Mouse (Mus musculus) erythroid progenitor cell, adult 5-6 weeks (primary cell): Measurements from ENCODE around the gene Timp3. TPM values are rescaled to one million over a fixed set of nuclear protein-coding genes. Genes with fewer than 3 reads are reported as not detected.

ENCODE experiments used
- ATAC-seq: replicated peaks from 2 replicates; pipeline ENCODE4 v1.8.0; 2016; ENCODE audit warnings: moderate number of reproducible peaks, mild to moderate bottlenecking, moderate TSS enrichment, inconsistent platforms; ENCODE audit not compliant: poor library complexity, low FRiP score, severe bottlenecking
- total RNA-seq, 2 experiments: library from RNA; stranded (forward) in 1 of 2; stranded (reverse) in 1 of 2; fragments of 150-400 nt in 1 of 2; fragments of 186-747, 209-891 nt in 1 of 2; gene quantifications; 2 replicates each; pipeline versions ENCODE4 v1.2.3 to v1.2.4; 2015 to 2017; ENCODE audit warnings: low replicate concordance in 2 of 2

Timp3 gene
- total RNA-seq, 2 experiments from 2014 or later = not detected

DNA sequence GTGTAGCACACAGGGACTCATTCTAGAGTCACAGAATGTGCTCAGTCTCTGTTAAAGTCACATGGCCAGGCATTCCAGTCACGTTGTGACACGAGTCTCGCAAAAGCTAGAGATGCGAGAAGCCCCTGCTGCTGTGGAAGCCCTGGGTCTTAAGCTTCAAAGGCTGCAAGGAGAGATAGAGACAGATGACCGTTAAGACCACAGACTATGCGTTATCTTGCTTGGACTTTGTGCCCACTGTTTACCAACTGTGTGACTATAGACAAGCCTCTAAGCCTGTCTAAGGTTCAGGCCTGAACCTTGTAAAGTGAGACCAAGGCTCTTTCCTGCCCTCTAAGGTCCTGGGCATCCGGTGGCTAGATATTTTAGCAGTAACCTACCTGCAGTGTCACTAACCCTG is 42.5 kb downstream of the Timp3 start:
- ATAC-seq = no peak

DNA sequence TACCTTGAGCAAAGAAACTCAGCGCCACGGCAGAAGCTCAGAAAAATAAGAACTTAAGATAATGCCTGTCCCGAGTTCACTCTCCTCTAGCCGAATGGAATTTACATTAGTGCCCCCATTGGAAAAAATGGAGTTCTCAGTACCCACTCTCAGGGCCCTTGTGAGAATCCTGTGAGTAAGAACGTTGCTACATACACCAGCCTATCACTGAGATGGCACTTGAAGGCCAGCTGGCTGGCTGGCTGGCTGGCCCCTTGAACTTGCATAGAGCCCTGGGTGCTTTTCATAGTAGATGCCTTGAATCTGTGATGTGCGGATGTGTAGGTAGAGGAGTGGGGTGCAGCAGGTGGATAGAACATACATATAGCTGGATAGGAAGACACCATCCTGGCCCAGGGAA is 43.2 kb downstream of the Timp3 start:
- no peak for ATAC-seq

DNA sequence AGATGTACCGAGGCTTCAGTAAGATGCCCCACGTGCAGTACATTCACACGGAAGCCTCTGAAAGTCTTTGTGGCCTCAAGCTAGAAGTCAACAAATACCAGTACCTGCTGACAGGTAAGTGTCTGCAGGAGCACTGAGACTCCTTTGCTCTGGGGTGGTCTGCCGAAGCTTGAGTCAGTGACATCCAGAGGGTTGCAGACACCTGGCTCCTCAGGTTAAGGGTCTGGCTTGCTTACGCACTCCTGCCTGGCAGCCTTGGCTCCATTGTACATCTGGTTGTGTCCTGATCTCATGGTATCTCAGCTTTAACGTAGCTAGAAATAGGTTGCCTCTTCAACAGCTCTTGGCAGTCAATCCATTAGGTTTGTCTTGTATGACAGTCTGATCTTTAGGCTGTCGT is 43.8 kb downstream of the Timp3 start:
- no peak for ATAC-seq

DNA sequence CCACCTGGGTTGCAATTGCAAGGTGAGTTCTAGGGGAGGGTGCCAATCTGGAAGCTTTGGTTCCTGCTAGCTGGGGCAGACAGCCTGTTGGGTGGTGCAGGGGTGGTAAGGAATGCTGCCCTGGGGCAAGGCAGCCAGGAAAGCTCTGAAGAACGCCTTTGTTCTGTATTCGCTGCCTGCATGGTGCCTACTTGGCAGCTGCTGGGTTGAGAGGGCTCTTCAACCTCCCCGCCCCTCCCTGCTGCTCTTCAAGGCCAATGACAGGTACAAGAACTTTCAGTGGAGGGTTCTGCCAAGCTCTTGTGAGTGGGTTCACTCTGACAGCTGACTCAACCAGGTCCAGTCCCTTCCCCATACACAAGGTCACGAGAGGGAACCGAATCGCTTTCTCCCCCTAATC is 44.5 kb downstream of the Timp3 start:
- no peak for ATAC-seq

DNA sequence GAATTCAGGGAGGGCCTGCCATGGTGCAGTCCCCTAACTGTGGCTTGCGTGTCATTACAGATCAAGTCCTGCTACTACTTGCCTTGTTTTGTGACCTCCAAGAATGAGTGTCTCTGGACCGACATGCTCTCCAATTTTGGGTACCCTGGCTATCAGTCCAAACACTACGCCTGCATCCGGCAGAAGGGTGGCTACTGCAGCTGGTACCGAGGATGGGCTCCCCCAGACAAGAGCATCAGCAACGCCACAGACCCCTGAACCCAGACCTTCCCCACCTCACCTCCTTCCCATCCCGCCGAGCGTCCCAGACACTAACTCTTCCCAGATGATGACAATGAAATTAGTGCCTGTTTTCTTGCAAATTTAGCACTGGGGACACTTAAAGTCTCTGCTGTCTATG is 45.5 kb downstream of the Timp3 start:
- no peak for ATAC-seq

DNA sequence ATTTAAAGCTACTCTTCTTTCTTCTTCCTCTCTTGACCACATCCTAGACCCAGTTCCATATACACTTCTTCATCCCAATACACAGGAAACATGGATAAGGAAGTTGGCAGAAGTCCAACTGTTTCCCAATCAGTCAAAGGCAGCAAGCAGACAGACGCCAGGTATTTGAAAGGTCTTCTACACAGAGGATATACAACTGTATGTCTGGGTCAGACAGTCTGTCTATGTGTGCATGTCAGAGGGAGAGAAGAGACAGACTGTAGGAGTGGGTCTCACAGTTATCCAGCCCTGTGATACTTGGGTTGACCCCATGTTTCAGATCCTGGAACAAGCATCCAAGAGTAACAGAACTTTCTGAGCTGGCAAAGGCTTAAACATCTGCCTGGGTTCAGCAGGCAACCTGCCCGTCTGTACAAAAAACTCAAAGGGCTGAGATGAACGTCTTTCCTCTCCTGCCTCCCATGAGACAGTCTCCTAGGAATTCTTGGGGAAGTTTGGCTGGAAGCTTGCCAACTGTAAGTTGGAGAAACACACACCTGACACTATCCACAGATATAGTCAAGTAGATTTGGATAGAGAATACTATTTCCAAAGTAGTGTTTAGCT is 46.2 kb downstream of the Timp3 start:
- ATAC-seq = no peak

DNA sequence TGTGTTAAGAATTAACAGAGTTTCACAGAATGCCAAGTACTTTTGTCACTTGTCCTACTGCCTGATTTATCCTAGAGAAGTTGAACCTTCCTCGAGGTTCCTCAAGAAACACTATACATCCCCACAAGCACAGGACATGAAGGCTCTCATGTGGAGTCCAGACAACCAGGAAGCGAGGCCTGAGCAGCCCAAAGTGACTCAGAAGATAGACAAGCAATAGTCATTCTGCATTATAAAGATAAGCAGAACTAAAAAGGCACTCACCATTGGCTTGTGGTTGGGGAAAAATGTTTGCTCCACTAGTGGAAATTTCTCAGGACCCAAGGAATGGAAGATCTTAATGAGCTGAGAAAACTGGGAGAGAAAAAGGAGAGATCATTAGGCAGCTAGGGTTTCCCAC is 51.1 kb downstream of the Timp3 start:
- no peak for ATAC-seq

DNA sequence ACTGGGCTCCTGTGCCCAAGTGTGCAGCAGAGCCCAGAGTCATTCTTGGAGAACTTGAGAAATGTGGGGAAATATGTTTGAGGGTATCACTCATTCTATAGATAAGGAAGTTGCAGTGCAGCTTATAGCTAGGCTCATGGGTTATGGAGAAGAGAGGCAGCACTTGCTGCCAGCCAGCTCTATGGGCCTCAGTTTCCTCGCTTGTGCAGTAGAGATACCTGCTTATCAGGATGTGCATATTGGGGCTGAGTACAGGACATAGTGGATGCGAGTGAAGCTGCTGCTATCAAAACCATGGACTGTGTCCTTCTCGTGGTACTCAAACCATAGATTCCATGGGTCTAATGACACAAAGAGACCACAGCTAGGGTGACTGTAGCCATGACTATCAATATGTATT is 52.3 kb downstream of the Timp3 start:
- 0 out of 2 replicates have a peak, but pooled peaks have one; percentile 4 for ATAC-seq

DNA sequence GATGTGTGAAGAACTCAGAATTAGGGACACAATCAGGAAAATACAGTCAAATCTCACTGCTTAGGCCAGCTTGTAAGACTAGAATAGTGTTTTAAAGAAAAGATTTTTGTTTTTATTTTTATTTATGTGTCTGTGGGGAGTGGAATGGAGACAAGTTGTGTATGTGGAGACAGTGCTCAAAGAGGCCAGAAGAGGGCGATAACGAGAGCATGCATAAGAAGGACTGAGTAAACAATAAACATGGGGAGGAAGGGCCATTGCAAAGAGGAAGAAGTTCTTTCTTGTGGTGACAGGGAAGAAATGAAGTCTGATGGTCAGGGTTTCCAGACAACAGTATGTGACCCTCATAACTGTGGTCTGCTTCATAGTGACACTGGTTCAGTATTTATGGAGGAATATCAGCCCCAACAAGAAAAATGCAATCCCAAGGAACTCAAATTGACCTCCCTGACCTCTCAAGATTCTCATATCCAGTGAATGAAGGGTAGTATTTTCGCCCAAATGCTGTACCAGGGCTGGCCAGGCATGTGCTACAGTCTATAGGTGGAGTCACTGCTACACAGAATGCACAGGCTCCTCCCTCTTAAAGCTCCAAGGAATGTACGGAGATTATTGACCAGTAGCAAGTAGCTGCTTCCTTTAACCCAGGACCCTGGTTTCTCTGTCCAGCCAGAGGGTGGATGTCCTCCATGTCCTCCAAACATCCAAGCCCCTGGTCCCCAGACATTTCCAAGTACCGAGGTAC is 56.8 kb downstream of the Timp3 start:
- peak; percentile 59; the same call in 1 of the 2 replicates for ATAC-seq

DNA sequence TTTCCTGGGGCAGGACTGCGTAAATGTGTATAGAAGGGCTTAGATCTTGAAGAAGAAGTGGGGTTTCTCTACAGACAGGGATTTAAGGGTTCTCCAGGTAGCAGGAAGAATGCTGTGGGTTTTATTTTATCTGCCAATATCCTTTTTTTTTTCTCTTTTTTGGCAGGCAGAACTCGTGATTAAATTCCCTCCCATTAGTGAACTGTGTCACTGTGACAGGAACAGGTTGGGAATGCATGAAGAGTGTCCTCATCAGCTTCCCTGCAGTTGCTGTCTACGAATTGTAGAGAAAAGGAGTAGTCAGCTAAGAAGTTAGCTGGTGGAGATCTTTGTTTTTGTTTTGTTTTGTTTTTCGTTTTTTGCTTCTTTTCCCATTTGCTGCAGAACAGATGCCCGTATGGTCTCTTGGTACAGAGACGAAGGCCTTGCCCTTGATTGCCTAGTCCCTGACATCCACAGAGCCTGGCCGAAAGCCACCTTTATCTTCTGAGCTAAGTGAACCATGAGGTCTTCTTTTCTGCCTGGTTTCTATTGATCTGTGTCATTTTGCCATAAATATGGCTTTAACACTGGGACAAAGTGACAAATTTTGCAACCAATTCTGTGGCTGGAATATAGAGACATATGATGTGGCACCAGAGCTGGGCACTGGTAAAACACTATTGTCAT is 58.3 kb downstream of the Timp3 start:
- no peak for ATAC-seq

DNA sequence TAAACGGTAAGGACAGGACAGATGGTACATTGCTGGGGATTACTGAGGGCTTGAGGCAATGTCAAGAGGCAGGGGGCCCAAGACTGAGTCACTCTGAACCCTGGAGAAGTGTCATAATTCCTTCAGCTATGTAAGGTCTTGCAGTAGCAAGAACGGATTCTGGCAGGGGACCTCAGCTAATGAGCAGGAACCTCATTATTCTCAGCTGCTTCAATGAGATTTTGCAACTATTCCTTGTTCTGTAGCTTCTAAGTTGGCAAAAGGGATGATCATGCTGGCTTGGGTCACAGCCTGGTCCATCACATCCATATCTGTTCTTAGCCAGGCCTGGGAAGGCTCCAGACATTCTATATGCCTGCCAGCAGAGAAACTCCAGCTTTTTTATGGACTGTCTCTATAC is 59.0 kb downstream of the Timp3 start:
- ATAC-seq = no peak

DNA sequence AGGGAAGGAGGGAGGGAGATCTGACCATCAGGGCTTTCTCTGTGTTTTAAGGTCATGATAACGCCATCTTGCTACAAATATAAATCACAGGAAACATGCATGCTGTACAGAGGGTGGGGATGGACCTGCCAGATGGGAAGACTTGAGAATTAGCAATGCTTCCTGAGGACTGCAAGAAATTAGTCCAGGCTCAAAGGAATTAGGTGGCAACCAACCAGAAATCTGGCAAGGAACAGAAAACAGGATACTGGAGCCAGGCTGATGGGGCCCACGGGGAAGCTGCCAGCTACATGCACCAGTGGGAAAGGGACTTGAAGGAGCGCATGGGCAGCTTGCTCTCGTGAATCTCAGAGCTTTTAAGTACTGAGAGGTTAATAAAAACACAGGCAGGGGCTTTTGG is 59.5 kb downstream of the Timp3 start:
- ATAC-seq = no peak

DNA sequence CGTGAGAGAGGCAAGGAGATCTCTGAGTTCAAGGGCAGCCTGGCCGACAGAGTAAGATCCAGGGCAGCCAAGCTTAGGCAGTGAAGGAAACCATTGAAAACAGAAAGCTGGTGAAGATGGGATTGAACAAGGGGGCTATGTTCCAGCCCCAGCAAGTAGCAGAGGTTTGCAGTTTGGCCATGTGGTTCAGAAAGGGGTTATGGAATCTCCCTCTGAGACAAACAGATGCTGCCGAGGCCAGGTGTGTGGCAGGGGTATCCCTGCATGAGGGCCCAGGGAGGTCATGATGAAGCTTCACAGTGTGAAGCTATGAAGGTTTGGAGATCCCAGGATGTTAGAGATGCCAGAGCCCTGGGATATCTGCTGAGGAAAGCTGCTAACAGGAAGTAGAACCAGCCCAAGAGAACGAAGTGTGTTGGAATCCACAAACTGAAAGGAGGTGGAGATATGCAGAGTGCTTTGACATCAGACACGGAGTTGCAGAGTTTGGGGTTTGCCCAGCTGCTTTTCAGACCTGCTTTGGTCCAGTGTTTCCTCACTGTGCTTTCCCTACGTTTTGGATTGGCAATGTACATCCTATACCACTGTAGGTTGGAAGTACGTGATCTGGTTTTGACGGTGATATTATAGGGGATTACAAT is 63.6 kb downstream of the Timp3 start:
- ATAC-seq = no peak

DNA sequence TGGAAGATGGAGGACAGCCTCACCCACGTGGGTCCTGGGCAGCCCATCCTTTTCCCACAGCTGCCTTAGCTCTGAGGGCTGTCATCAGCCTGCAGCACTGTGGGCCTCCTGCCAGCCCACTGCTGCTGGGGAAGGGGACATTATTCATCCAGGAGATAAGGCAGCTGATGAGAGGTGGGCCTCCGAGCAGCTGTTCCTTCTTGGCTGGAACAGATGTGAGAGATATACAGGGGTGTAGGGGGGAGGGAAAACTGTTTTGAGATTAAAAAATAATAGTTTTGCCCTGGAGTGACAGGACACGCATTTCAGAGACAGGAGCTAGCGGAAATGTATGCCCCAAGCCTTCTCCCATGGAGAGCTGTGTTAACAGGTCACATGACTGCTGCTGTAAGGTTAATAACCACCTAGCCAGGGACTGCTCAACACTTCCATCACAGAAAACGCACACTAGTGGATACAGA is 65.5 kb downstream of the Timp3 start:
- no peak for ATAC-seq

DNA sequence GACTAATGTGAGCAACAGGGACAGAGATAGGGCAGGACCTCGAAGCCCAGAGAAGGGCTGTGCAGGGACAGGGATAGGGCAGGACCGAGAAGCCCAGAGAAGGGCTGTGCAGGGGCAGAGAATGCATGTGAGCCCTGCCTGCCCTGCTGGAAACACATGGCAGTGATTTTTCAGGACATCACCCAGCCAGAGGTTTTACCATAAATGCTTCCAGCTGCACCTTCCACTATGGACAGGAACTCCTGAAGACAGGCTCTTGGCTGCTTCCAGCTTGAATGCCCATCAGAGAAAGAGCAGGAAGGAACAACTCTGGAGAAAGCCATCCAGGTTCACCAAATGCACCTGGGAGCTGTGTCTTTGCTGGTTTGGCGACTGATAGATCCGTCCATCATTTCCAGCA is 67.2 kb downstream of the Timp3 start:
- ATAC-seq = no peak

DNA sequence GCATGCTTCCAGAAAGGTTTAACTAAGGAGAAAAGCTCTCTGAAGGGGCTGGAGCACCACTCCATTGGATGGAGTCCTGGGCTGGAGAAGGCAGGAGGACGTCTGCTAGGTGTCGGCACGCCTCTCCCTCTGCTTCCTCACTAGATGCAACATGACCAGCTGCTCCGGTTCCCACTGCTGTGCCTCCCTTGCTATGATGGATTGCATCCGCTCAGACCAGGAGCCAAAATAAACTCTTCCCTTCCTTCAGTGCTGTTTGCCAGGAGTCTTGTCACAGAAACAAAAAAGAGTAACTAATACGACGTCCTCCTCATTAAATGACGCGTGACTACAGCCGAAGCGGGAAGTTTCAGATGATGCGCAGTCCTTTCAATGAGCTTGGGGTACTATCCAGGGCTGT is 68.6 kb downstream of the Timp3 start:
- no peak for ATAC-seq

DNA sequence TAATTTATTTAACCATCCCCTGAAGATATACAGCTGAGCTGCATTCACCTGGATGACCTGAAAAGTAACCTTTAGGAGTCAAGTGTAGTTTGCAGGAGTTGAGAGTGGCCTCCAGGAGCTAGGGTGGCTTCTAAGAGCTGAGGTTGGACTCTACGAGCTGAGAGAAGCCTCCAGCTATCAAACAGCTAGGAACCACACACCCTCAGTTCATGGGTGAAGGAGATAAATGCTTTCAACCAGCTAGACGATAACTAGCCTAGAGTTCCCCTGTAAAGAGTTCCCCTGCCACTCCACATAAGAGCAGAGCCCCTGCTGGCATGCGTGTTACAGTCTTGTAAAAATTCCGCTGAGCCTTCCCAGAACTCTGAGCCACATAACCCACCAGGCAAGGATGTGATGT is 69.2 kb downstream of the Timp3 start:
- no peak for ATAC-seq

DNA sequence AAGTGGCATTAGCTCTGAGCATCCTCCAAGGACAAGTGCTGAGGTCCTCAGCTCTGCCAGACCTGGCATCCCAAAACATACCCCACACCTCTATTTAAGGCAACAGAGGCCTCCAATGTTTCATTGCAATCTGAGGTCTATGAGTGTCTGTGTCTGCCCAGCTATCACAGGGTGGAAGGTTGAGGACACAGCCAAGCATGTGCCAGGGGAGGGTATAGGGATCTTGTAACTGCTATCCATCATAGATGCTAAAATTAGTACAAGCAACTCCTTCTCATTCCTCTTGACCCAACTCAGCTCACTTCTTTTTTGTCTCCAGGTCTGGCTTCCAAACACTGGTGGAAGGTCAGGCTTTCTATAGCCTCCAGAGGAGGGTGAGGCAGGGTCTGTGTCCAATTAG is 71.4 kb downstream of the Timp3 start:
- no peak for ATAC-seq

DNA sequence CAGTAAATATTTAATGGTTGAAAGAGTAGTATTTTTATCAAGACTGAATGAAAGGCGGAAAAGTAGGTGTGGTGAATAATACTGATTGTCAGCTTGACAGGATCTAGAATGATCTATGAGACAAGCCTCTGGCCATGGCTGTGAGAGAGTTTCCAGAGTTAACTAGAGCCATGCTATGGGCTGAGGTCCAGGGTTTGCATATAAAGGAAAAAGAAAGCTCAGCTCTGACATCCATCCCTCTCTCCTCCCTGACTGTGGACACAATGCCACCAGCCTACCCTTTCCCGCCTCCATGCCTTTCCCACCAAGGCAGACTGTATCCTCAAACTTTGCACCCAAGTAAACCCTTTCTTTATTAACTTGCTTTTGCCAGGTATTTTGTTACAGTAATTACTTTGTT is 73.9 kb downstream of the Timp3 start:
- no peak for ATAC-seq

DNA sequence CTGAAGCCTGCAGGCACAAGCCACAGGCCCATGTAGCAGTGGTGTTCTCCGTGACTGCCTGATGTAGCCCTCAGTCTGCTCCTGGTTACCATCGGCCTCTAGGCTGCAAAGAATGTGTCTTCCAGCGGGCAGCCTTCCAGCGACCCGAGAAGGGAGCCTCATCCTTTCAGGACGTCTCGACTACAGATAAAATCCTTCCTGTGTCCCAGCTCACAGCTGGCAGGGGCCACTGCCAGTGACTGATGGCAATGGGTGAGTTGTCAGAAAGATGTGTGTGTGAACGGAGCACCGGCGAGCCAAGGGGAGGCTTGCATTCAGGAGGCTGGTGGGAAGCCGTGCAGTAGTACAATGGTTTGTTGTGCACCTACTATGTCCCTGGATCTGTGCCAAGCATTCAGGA is 75.7 kb downstream of the Timp3 start:
- ATAC-seq = no peak
